Mouse (Mus musculus) Muller cell, postnatal 12 days (primary cell): ENCODE data around the gene Proser2.

Experiments used
- DNase-seq: peaks from one replicate; pipeline ENCODE4 v3.0.0-alpha.2; 2015; ENCODE audit errors: inconsistent ontology term

Proser2 gene

DNA sequence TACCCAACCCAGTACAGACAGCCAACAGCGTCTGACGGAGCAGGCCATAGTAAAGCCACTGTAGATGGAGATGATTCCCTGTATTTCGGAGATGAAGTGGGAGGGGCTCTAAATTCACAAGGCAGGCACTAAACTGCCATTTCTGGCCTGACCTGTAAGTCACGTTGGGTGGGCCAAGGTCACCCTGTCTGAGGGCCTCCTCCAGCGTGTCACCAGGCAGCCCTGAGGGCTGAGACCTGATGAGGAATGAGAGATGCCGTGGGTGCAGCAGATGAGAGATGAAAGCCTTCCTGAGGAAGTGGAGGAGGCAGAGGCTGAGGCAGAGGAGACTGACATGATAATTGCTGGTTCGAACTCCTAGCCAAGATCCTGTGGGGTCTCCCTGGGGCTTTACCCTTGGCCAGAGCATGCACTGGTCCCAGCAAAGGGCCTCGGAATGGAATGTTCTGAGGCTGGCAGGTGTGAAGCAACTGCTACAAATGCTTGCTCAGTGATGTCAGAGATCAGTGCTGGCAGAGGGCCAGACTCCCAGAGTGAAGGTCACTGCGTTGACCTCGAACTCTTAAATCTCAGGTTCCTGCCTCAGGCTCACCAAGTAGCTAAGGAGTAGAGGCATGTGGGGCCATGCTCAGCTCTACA, 55.0 kb downstream of the Proser2 start:
- DNase-seq, result peak; percentile 65

DNA sequence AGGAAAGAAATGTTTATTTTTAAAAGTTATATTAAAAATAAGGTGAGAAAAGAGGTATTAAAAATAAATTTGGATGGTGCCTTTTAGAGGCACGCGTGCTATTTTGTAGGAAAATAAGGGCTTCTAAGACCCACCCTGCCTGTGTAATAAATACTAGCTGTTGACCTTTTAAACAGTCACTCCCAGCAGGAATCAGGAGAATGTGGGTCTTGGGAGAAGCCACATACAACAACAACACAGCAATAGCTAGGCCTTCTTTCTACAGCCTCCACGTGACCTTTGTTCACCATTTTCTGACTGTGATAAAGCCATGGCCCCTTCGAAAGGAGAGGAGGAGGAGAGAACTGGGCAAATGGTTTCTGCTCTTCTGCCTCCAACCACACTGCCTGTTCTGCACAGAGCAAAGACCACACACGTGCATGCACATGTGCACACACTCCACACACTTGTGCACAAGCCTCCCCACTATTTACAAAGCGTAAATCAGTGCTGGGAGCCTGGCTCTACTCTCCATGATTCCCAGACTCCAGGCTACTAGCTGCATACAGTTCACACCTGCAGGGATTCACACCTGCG, 57.2 kb downstream of the Proser2 start:
- no peak for DNase-seq

DNA sequence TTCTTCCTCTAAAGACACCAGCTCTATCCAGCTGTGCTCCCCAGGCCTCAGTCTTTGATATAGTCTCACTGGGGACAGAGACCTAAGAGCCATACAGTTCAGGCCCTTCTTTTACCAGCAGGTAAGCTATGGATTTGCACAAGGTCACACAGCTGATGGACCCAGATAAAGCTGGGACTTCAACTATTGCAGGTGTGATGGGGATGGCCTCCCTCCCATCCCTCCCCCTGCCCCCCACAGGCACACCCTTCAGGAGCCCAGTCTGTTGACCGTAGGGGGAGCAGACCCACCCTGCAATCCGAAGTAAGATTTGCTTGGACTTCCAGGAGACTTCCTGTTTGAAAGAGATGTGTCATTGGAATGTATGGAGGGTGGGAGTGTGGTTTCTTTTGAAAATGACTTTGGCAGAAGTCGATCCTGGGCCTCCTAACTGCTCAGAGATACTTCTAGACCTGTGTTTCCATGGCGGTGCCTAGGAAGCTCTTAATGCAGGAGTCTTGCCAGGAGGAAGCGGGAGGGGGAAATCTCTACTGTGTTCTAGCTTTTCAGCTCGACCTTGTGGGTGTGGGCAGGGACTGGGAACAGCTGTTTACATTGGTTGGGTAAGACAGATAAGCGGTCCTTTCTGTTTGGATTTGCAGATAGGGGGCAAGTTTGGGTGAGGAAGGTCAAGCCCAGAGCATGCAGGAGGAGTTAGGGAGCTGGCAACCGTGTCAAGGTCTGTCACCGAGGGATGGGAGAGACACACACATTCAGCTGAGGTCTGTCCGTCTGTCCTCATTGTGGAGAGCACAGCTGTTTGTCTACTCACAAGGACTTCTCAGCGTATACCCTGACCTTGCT, 58.2 kb downstream of the Proser2 start:
- DNase-seq, result no peak

DNA sequence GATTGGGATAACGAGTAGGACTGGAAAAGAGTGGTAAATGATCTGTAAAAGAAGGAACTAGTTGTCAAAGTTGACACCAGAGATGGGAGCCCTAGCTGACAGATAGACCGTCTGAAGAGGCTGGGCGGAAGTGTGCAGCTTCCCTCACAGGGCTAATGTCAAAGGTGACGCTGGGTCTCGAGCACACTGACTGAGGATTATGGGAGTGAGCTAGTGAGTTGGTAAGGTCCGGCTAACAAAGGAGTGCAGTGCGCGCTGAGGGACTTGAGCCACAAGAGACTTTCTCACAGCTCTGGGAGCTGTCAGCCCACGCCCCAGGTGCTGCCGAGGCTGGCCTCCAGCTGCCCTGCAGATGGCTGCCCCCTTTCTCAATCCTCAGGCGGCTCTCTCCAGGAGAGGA, 59.1 kb downstream of the Proser2 start:
- DNase-seq, result no peak

DNA sequence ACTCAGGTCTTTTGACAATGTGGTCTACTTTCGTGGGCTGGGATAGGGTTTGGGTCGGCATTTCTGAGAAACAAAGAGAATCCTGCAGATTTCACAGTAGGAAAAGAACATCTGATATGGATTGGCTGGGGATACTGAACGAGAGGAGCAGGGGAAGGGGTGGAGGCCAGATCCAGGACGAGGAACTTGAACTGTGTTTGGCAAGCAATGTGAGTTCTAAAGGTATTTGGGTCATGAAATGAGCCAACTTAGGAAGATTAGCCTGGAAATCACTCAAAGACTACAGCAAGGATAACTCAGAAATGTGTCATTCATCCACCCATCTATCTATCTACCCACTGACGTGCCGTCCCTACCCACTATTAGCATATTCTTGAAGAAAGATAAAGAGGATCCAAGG, 62.7 kb downstream of the Proser2 start:
- DNase-seq, result peak; percentile 43

DNA sequence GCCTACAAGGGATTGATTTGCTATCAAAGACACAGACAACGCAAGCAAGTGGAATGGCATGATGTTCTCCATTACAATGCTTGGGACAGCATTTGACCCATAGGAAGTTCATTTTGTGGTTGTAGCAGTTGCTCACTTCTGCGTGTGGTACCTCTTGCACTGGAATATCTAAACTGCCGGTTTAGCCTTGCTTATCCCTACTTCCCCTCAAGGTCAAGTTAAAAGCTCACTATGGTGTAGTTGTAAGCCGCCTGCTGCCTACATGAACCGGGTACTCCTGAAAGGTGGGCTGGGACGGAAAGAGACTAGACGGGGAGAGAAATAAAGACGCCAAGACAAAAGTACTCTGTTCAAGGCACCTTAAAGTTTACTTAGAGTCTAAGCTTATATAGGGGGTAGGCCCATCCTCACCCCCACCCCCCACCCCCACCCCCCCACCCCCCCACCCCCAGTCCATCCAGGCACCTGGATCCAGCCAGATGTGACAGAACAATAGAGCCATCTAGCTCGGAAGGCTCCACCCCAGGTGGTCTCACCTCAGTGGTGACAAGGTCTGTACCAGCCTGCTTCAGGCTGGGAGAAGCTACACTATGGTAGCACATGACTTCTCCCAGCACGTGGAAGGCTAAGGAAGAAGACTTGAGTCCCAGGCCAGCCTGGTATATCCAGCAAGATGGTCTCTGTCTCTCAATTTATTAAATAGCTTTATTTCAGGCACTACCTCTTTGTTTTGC, 69.8 kb downstream of the Proser2 start:
- DNase-seq, result no peak

DNA sequence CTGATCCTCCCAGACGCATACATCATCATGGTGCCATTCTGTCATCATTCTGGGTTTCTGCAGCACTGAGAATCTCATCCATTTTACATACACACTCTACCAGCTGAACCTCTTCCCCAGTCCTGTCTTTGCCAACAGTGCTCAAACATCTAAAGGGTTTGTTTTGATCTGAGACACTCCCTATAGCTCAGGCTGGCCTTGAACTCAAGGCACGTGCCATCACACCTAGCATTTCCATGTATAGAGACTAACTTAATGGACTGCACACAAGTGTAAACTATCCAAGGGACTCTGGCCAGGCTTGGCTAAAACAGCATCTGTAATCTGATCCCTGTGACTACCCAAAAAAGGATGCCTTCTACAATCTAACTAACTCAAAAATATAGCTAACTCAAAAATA, 70.7 kb downstream of the Proser2 start:
- no peak for DNase-seq

DNA sequence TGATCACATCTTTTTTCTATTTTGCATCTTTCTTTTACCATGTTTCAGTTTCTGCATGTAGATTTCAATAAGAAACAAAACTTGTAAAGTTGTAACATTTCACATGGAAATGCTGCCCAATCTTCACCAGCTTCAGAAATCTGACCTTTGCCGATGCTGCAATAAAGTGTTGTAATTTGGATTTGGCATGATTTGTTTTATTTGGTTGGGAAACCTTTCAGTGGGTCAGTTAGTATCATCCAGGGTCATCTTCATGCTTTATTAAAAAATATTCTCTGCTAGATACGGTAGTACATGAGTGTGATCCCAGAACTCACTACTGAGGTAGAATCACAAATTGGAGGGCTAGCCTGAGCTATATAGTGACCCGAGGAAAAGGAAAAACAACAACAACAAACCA, 73.5 kb downstream of the Proser2 start:
- DNase-seq, result no peak

DNA sequence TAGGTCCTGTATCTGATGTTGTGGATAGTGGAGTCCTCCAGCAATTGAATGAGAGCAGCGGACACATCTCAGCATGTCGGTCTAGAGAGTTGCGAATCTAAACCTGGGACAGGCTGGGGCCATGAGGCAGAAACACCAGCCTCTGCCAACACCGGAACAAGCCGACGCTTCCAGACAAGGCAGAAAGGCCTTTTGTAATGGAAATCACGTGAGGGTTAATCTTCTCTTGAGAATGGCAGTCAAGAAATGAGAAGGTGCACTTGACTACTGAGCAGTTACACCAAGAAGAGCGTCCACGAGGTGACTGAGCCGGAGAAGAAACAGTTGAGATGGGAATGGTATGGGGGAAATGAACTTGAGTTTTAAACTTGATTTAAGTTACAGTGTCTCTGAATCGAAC, 74.5 kb downstream of the Proser2 start:
- no peak for DNase-seq

DNA sequence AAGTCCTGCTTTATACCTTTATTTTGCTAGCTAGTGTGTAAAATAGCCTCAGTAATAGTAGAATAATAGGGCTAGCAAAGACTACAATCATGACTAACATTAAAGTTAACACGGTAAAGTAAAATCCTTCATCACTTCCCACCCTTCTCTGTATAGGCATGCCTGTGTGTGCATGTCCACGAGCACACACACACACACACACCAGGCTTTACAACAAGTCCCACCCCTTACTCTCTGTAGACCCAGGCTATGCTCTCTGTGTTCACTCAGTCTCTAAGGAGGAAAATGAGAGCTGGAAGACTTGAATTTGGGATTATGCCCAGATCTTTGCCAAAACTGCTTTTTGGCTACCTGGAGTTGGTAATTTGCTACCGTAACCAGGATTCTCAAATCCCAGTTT, 81.0 kb downstream of the Proser2 start:
- DNase-seq, result no peak

DNA sequence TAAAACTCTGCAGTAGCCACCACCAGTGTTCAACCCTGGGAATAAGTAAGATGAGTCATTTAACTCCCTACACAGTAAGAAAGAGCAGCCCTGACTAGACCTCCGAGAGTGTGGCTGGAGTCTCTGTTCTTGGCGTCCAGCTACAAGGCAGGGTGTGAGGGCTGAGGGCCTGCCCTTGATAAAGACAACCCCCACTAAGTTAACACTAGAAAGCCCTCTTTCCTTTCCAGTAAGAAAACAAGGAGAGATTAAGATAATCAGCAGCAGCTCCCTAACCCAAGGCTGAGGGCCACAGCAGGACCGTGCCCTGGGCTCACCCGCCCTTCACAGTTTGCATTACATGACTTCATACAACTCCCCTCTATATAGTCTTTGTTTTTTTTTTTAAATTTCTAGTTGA, 81.4 kb downstream of the Proser2 start:
- no peak for DNase-seq
